Mouse (Mus musculus): Measurements from ENCODE around the gene Trim24. TPM values are rescaled to one million over a fixed set of nuclear protein-coding genes. Genes with fewer than 3 reads are reported as not detected.

The Trim24 gene
- total RNA-seq, 2 experiments from 2014 or later: 32.2 to 32.8 TPM

- Histone ChIP-seq H3K27ac (no peak overlapping the region), H3K4me3 (no peak overlapping the region)
- no peak for DNase-seq (ENCODE audit: extremely low spot score in 1 of 2, low spot score in 2 of 2)
- intact Hi-C loops (cut with DNase I): no loop called here
- no peak for TF ChIP-seq CTCF (IDR thresholded peaks at IDR 0.05)
Measured at GRCm38 (mm10) chr6:37951306-37951705, 80.7 kb downstream of the Trim24 start.

DNA sequence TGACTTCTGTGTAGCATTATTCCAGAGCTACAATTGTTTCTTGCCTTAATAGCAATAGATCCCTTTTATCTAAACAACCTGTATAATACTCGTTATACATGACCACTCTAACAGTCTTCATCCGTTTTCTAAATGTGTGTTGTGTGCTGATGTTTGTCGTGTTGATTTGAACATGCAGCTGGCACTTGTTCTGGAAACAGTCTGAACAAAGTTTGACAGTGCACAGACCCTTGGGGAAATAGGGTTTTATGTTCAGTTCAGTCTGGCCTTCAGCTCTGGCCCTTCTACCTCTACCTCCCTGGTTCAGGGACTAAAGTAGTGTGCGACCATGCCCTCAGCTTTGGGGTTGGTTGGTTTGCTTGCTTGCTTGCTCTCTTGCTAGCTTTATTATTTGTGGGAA, 96.8 kb downstream of the Trim24 start:
- intact Hi-C loops (cut with DNase I): no loop called here
- no peak for DNase-seq (ENCODE audit: extremely low spot score in 1 of 2, low spot score in 2 of 2)
- Histone ChIP-seq H3K27ac (no peak overlapping the region), H3K4me3 (no peak overlapping the region)
- no peak for TF ChIP-seq CTCF (IDR thresholded peaks at IDR 0.05)

DNA sequence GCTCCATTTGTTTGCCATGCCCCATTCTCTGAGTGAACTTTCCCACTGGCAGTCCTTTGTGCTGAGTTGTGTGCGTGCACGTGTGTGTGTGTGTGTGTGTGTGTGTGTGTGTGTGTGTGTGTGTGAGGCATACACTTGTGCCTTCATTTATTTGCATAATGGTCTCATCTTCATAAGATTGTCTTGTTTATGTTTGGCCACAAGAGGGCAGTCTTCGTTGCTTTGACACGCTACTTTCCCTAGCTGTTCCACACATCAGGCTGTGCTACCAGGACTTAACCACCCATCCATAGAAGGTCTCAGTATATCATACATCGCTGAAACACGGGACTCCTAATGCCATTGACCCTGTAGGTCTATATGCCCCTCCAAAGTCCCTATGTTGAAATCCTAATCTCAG, 136.8 kb downstream of the Trim24 start:
- Histone ChIP-seq H3K27ac (no peak overlapping the region), H3K4me3 (no peak overlapping the region)
- peak; percentile 26 to 43 for DNase-seq (ENCODE audit: extremely low spot score in 1 of 2, low spot score in 2 of 2)
- peak; percentile 55 for TF ChIP-seq CTCF (IDR thresholded peaks at IDR 0.05)
- intact Hi-C loops (cut with DNase I): loop anchor here (1.0 to 10.0 kb wide), 4 partner anchors 59 to 317 kb away; no protein-coding TSS in a partner anchor

DNA sequence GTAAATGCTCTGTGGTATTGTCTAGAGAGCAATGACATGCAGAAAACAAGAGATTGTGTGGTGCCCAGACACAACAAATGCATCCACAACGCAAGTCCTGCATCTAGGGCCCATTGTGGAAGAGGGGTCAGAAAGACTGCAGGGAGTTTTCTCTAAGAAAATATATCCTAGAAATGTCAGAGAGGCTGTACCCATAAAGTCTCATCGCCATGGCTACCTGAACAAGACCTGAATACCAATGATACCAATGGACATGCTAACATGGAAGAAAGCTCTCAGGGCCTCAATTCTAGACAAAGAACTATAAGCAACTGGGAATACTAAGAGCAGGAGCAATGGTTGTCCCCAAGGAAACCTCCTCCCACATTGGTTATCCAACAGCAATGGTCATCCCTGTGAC, 142.2 kb downstream of the Trim24 start:
- TF ChIP-seq CTCF (IDR thresholded peaks at IDR 0.05): no peak
- Histone ChIP-seq H3K27ac (no peak overlapping the region), H3K4me3 (no peak overlapping the region)
- intact Hi-C loops (cut with DNase I): no loop called here
- DNase-seq (ENCODE audit: extremely low spot score in 1 of 2, low spot score in 2 of 2): no peak

Other genes starting within 250 kb of the Trim24 start
- gene Svopl, start 176.2 kb downstream of the Trim24 start, total RNA-seq (2021): under 1 TPM in 1 of 2 experiments, not detected in 1; 0.14 TPM
- not detected for gene Tmem213, start 238.4 kb downstream of the Trim24 start, total RNA-seq (2021)

Measured in left cerebral cortex, adult 2 months (tissue).